Comparison of ENCODE assay signal across 11 mouse cellular contexts in the genomic region with DNA sequence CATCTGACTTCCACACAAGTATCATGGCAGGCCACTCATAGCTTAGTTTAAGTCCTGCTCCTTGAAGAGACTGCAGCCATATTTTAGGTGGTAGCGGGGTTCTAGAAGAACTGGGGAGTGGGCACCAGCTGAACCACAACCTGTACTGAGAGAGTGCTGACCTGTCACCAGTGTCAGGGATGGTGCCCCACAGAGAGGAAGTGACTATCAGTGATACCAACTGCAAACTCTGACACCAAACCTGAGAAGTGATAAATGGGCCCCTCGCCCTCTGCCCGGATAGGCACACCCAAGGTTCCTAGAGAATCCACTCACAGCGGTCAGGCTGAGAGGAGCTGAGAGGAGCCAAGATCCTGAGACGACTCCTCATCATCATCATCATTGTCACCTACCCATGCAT. TPM values are rescaled to one million over a fixed set of nuclear protein-coding genes. Genes with fewer than 3 reads are reported as not detected.
DNase-seq lines count a peak whose midpoint lies in the region; ATAC-seq and TF ChIP-seq lines count a peak whose summit lies in the region.
"Had no signal": no experiment of that assay in that cellular context is flagged by ENCODE, and none has a peak within 500 bp of the region (broad histone marks: within the 10 kb centered on the region; RNA-seq: fewer than 3 reads in every experiment).

No protein-coding gene starts in this region.

- H3K9ac ChIP-seq in heart, embryonic 15.5 days = no peak overlapping the region
- peak overlapping the region; percentile 3; the same call in 1 of the 2 replicates for H3K9ac ChIP-seq in liver, embryonic 15.5 days
- H3K9ac ChIP-seq: intestine, embryonic 15.5 days had no signal

- DNase-seq in heart, embryonic 10.5 days (ENCODE audit: low spot score) = no peak
- DNase-seq in cerebellum, adult 2 months = peak; percentile 25 to 33
- DNase-seq in left cerebral cortex, adult 2 months (ENCODE audit: extremely low spot score in 1 of 2, low spot score in 2 of 2) = no peak
- no peak for DNase-seq in layer of hippocampus, postnatal 14 days (ENCODE audit: low spot score in 2 of 2)
- DNase-seq: lung, postnatal 14 days had no signal

- TF ChIP-seq POLR2A in cerebellum, adult 2 months (IDR thresholded peaks at IDR 0.05; ENCODE audit: borderline replicate concordance, insufficient read depth, low read length) = no peak

- H3K36me3 ChIP-seq in heart, embryonic 15.5 days = no peaks in the 10 kb centered on the region
- peaks cover 4% of the 10 kb centered on the region; the same call in 1 of the 2 replicates for H3K36me3 ChIP-seq in heart, embryonic 10.5 days
- 0 out of 2 replicates have a peak, but pooled peaks cover 2% of the 10 kb centered on the region for H3K36me3 ChIP-seq in liver, embryonic 15.5 days (replicated peaks)
- H3K36me3 ChIP-seq: heart, embryonic 12.5 days; intestine, embryonic 15.5 days had no signal

- intact Hi-C loops in left cerebral cortex, adult 2 months (cut with DNase I) = no loop called here

- WGBS in heart, embryonic 15.5 days = 88% methylated on average over 5 of the region's 5 CpGs
- 63% methylated on average over 5 of the region's 5 CpGs for WGBS in heart, embryonic 10.5 days
- 63% methylated on average over 5 of the region's 5 CpGs for WGBS in cerebellum, adult 2 months
- 31% methylated on average over 5 of the region's 5 CpGs for WGBS in liver, embryonic 15.5 days (ENCODE audit: insufficient replicate concordance)

- peaks cover 93% of the 10 kb centered on the region for H3K4me1 ChIP-seq in heart, embryonic 15.5 days (replicated peaks)
- peaks cover 98% of the 10 kb centered on the region for H3K4me1 ChIP-seq in heart, embryonic 10.5 days
- H3K4me1 ChIP-seq in cerebellum, adult 2 months (ENCODE audit: control insufficient read depth, insufficient read depth, low read length) = peaks cover 81% of the 10 kb centered on the region
- H3K4me1 ChIP-seq in liver, embryonic 15.5 days (replicated peaks) = peaks cover 96% of the 10 kb centered on the region

- H3K27ac ChIP-seq in heart, embryonic 15.5 days = peak overlapping the region; percentile 79; the same call in 1 of the 2 replicates
- no peak overlapping the region; the same call in 1 of the 2 replicates for H3K27ac ChIP-seq in heart, embryonic 10.5 days
- peak overlapping the region; percentile 89 for H3K27ac ChIP-seq in cerebellum, adult 2 months (ENCODE audit: insufficient read depth, low read length)
- H3K27ac ChIP-seq in liver, embryonic 15.5 days (replicated peaks) = peak overlapping the region; percentile 69
- no peak overlapping the region for H3K27ac ChIP-seq in left cerebral cortex, adult 2 months
- H3K27ac ChIP-seq: intestine, embryonic 15.5 days had no signal

- H3K9me3 ChIP-seq in heart, embryonic 15.5 days (replicated peaks) = no peaks in the 10 kb centered on the region
- no peaks in the 10 kb centered on the region for H3K9me3 ChIP-seq in heart, embryonic 10.5 days
- H3K9me3 ChIP-seq in liver, embryonic 15.5 days (replicated peaks) = no peaks in the 10 kb centered on the region
- H3K9me3 ChIP-seq: heart, embryonic 12.5 days; intestine, embryonic 15.5 days had no signal

- no peak overlapping the region for H3K4me3 ChIP-seq in heart, embryonic 15.5 days
- no peak overlapping the region for H3K4me3 ChIP-seq in heart, embryonic 10.5 days
- H3K4me3 ChIP-seq in cerebellum, adult 2 months (replicated peaks; ENCODE audit: insufficient read depth, low read depth, low read length) = no peak overlapping the region
- no peak overlapping the region for H3K4me3 ChIP-seq in liver, embryonic 15.5 days (replicated peaks)
- no peak overlapping the region for H3K4me3 ChIP-seq in left cerebral cortex, adult 2 months
- H3K4me3 ChIP-seq: heart, embryonic 12.5 days; intestine, embryonic 15.5 days; myocyte had no signal

- no peak for ATAC-seq in heart, embryonic 15.5 days (replicated peaks; ENCODE audit: insufficient number of reproducible peaks, insufficient read depth, low FRiP score, low read depth)
- peak; percentile 31 for ATAC-seq in CD4-positive, CD25-positive, alpha-beta regulatory T cell, adult 4 months
- peak; percentile 75 for ATAC-seq in liver, embryonic 15.5 days (ENCODE audit: insufficient read depth)
- ATAC-seq: intestine, embryonic 15.5 days had no signal

- H3K4me2 ChIP-seq in heart, embryonic 15.5 days = no peak overlapping the region
- peak overlapping the region; percentile 50 for H3K4me2 ChIP-seq in liver, embryonic 15.5 days
- H3K4me2 ChIP-seq: heart, embryonic 12.5 days; intestine, embryonic 15.5 days had no signal

- H3K27me3 ChIP-seq in heart, embryonic 15.5 days = no peaks in the 10 kb centered on the region
- no peaks in the 10 kb centered on the region for H3K27me3 ChIP-seq in heart, embryonic 10.5 days (ENCODE audit: insufficient read depth, poor library complexity, severe bottlenecking)
- no peaks in the 10 kb centered on the region for H3K27me3 ChIP-seq in cerebellum, adult 2 months (ENCODE audit: control insufficient read depth, insufficient read depth, low read length)
- H3K27me3 ChIP-seq in liver, embryonic 15.5 days = no peaks in the 10 kb centered on the region
- H3K27me3 ChIP-seq: heart, embryonic 12.5 days; intestine, embryonic 15.5 days had no signal

- no peak for TF ChIP-seq CTCF in cerebellum, adult 2 months (IDR thresholded peaks at IDR 0.05; ENCODE audit: borderline replicate concordance, insufficient read depth, low read depth, low read length)
- TF ChIP-seq CTCF in left cerebral cortex, adult 2 months (IDR thresholded peaks at IDR 0.05) = no peak

RNA-seq across cellular contexts. Expression of gene Fam53b, which starts 8.7 kb away (rescaled TPM):
- polyA plus RNA-seq in heart, embryonic 15.5 days (2015; fragmentation: Nextera tagmentation; extraction: Ambion mirVana) = 14.9 and 19.0 TPM in 2 replicates
- polyA plus RNA-seq in heart, embryonic 10.5 days (2016; fragmentation: Nextera tagmentation; extraction: Ambion mirVana) = 17.7 and 18.4 TPM in 2 replicates
- polyA plus RNA-seq in CD4-positive, CD25-positive, alpha-beta regulatory T cell, adult 4 months (2017; shearing (Covaris generic)) = 100 to 1,000 TPM in 1 of 2 experiments, 10 to 100 TPM in 1; 73.4 to 102 TPM
- 37.3 and 37.8 TPM in 2 replicates for polyA plus RNA-seq in cerebellum, adult 2 months (2012; rRNA removed)
- 25.5 and 28.0 TPM in 2 replicates for polyA plus RNA-seq in liver, embryonic 15.5 days (2015; fragmentation: Nextera tagmentation; extraction: Ambion mirVana)
- total RNA-seq in left cerebral cortex, adult 2 months (2021) = 10 to 100 TPM; 57.1 to 75.2 TPM
- 10 to 100 TPM; 26.4 to 27.2 TPM for total RNA-seq in layer of hippocampus, postnatal 14 days (2021)

RNA-seq across cellular contexts. Expression of gene Eef1akmt2, which starts 47.5 kb away (rescaled TPM):
- polyA plus RNA-seq in heart, embryonic 15.5 days (2015; fragmentation: Nextera tagmentation; extraction: Ambion mirVana) = 35.5 and 37.7 TPM in 2 replicates
- 44.1 and 54.1 TPM in 2 replicates for polyA plus RNA-seq in heart, embryonic 10.5 days (2016; fragmentation: Nextera tagmentation; extraction: Ambion mirVana)
- 10 to 100 TPM; 55.3 to 58.5 TPM for polyA plus RNA-seq in CD4-positive, CD25-positive, alpha-beta regulatory T cell, adult 4 months (2017; shearing (Covaris generic))
- polyA plus RNA-seq in cerebellum, adult 2 months (2012; rRNA removed) = 44.7 and 46.3 TPM in 2 replicates
- polyA plus RNA-seq in liver, embryonic 15.5 days (2015; fragmentation: Nextera tagmentation; extraction: Ambion mirVana) = 15.6 and 17.2 TPM in 2 replicates
- total RNA-seq in left cerebral cortex, adult 2 months (2021) = 10 to 100 TPM; 33.2 to 33.8 TPM
- 10 to 100 TPM; 30.8 to 36.3 TPM for total RNA-seq in layer of hippocampus, postnatal 14 days (2021)

RNA-seq across cellular contexts. Expression of gene Abraxas2, which starts 54.1 kb away (rescaled TPM):
- 25.1 and 28.7 TPM in 2 replicates for polyA plus RNA-seq in heart, embryonic 15.5 days (2015; fragmentation: Nextera tagmentation; extraction: Ambion mirVana)
- polyA plus RNA-seq in heart, embryonic 10.5 days (2016; fragmentation: Nextera tagmentation; extraction: Ambion mirVana) = 26.9 and 28.0 TPM in 2 replicates
- 10 to 100 TPM; 35.2 to 37.9 TPM for polyA plus RNA-seq in CD4-positive, CD25-positive, alpha-beta regulatory T cell, adult 4 months (2017; shearing (Covaris generic))
- polyA plus RNA-seq in cerebellum, adult 2 months (2012; rRNA removed) = 28.8 and 28.9 TPM in 2 replicates
- polyA plus RNA-seq in liver, embryonic 15.5 days (2015; fragmentation: Nextera tagmentation; extraction: Ambion mirVana) = 11.9 and 13.9 TPM in 2 replicates
- 10 to 100 TPM; 26.6 to 27.6 TPM for total RNA-seq in left cerebral cortex, adult 2 months (2021)
- total RNA-seq in layer of hippocampus, postnatal 14 days (2021) = 10 to 100 TPM; 26.4 to 29.6 TPM

Comparison
In these comparisons a context has a peak if more than half of its experiments do, and no peak if none do; other contexts are left out.
1. H3K27ac ChIP-seq: peak in heart, embryonic 15.5 days (single experiment), cerebellum, adult 2 months (single experiment) and liver, embryonic 15.5 days (single experiment); none in heart, embryonic 10.5 days (single experiment) and left cerebral cortex, adult 2 months (single experiment).
2. DNase-seq: peak in cerebellum, adult 2 months (2 of 2); none in heart, embryonic 10.5 days (single experiment), left cerebral cortex, adult 2 months (0 of 2) and layer of hippocampus, postnatal 14 days (0 of 2).